Mouse (Mus musculus) erythroblast, embryonic 14.5 days (primary cell): Measurements from ENCODE around the gene Nob1.

Source experiments
- GATA1 ChIP-seq: IDR thresholded peaks from 2 replicates; pipeline ENCODE4 v1.6.1; 2012; ENCODE audit warnings: low read length, inconsistent platforms, mixed read lengths
- TAL1 ChIP-seq: IDR thresholded peaks from 3 replicates; pipeline ENCODE4 v1.6.1; 2012; ENCODE audit warnings: low read length, inconsistent platforms, mixed read lengths

DNA sequence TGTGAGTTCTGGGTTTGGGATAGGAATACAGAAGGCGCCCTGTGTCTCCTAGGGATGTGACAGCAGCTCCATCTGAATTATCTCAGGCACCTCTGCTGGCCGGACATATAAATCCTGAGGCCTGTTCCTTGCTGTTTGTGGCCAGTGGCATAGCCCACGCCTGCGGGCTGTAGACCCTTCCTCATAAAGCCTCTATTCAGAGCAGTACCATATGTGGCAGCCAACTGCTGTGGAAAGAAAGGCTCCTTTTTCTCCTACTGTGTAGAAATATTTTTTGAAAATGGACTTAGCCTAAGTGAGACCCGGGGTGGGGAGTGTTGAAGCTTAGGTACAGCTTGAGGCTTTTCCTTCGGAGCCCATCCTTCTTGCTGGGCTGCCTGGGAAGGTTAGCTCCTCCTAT is 33.4 kb upstream of the Nob1 start:
- TF ChIP-seq GATA1 (no peak), TAL1 (no peak)
